Mouse (Mus musculus) megakaryocyte, embryonic 14.5 days (primary cell): Measurements from ENCODE around the gene Vps52. TPM values are rescaled to one million over a fixed set of nuclear protein-coding genes. Genes with fewer than 3 reads are reported as not detected.

Experiments used
- H3K27me3 ChIP-seq: replicated peaks from 2 replicates; pipeline ENCODE3; 2012; ENCODE audit warnings: inconsistent platforms
- H3K36me3 ChIP-seq: replicated peaks from 2 replicates; pipeline ENCODE3; 2012; ENCODE audit warnings: low read length, inconsistent platforms, mixed read lengths
- H3K4me1 ChIP-seq: 2 replicates; pipeline ENCODE4 v1.6.1; 2012; ENCODE audit warnings: inconsistent platforms
- H3K4me3 ChIP-seq: replicated peaks from 2 replicates; pipeline ENCODE3; 2012; ENCODE audit warnings: moderate library complexity, mild to moderate bottlenecking, inconsistent platforms
- H3K9me3 ChIP-seq: 2 replicates; pipeline ENCODE4 v1.6.1; 2012; ENCODE audit warnings: inconsistent platforms
- FLI1 ChIP-seq: IDR thresholded peaks from 2 replicates; pipeline ENCODE4 v1.6.1; 2012; ENCODE audit warnings: low read length, inconsistent platforms, mixed read lengths
- GATA1 ChIP-seq: IDR thresholded peaks from 3 replicates; pipeline ENCODE4 v1.6.1; 2012; ENCODE audit warnings: mixed read lengths, low read length, inconsistent platforms, borderline replicate concordance
- polyA plus RNA-seq: library from polyadenylated mRNA; stranded (reverse); fragments of >175 nt; gene quantifications from 2 replicates; pipeline ENCODE4 v1.2.3, GENCODE M21; 2012; ENCODE audit warnings: low replicate concordance; ENCODE audit not compliant: insufficient read depth

Vps52 gene
- polyA plus RNA-seq, 1 experiment, result 75.8 TPM

GRCm38 (mm10) chr17:33920282-33921097 lies 35.1 kb upstream of the Vps52 start:
- peaks cover 65% of the 10 kb centered on the region for H3K4me1 ChIP-seq
- H3K9me3 ChIP-seq, result 0 out of 2 replicates have a peak, but pooled peaks cover 5% of the 10 kb centered on the region
- no peak for TF ChIP-seq GATA1
- TF ChIP-seq FLI1, result no peak

GRCm38 (mm10) chr17:33921361-33921760 lies 34.3 kb upstream of the Vps52 start:
- H3K27me3 ChIP-seq, result no peaks in the 10 kb centered on the region
- peaks cover 70% of the 10 kb centered on the region for H3K4me1 ChIP-seq
- peak overlapping the region; percentile 93 for H3K4me3 ChIP-seq
- H3K36me3 ChIP-seq, result peaks cover 73% of the 10 kb centered on the region
- no peak for TF ChIP-seq GATA1
- TF ChIP-seq FLI1, result no peak
- 0 out of 2 replicates have a peak, but pooled peaks cover 5% of the 10 kb centered on the region for H3K9me3 ChIP-seq

More at GRCm38 (mm10) chr17:33920282-33921097, 35.1 kb upstream of the Vps52 start:
- peak overlapping the region; percentile 93 for H3K4me3 ChIP-seq
- peaks cover 65% of the 10 kb centered on the region for H3K36me3 ChIP-seq
- no peaks in the 10 kb centered on the region for H3K27me3 ChIP-seq

- TF ChIP-seq GATA1 (no peak), FLI1 (no peak)
- Histone ChIP-seq H3K27me3 (no peaks in the 10 kb centered on the region), H3K9me3 (no peaks in the 10 kb centered on the region), H3K4me3 (no peak overlapping the region), H3K36me3 (peaks cover 76% of the 10 kb centered on the region), H3K4me1 (peaks cover 60% of the 10 kb centered on the region)
These were observed 30.9 kb upstream of the Vps52 start for GRCm38 (mm10) chr17:33924577-33925283.

- no peak overlapping the region for H3K4me3 ChIP-seq
- TF ChIP-seq GATA1, result no peak
- no peak for TF ChIP-seq FLI1
- H3K4me1 ChIP-seq, result peaks cover 63% of the 10 kb centered on the region
- H3K27me3 ChIP-seq, result no peaks in the 10 kb centered on the region
- H3K9me3 ChIP-seq, result no peaks in the 10 kb centered on the region
- H3K36me3 ChIP-seq, result peaks cover 76% of the 10 kb centered on the region
These were observed 30.1 kb upstream of the Vps52 start for GRCm38 (mm10) chr17:33925406-33926116.

GRCm38 (mm10) chr17:33926207-33926932 lies 29.2 kb upstream of the Vps52 start:
- Histone ChIP-seq H3K36me3 (peaks cover 72% of the 10 kb centered on the region), H3K4me3 (no peak overlapping the region), H3K27me3 (no peaks in the 10 kb centered on the region), H3K9me3 (no peaks in the 10 kb centered on the region), H3K4me1 (peaks cover 64% of the 10 kb centered on the region)
- no peak for TF ChIP-seq FLI1
- no peak for TF ChIP-seq GATA1

GRCm38 (mm10) chr17:33928251-33928947 lies 27.2 kb upstream of the Vps52 start:
- Histone ChIP-seq H3K4me1 (peaks cover 60% of the 10 kb centered on the region), H3K4me3 (peak overlapping the region; percentile 100), H3K36me3 (peaks cover 76% of the 10 kb centered on the region), H3K27me3 (no peaks in the 10 kb centered on the region), H3K9me3 (no peaks in the 10 kb centered on the region)
- no peak for TF ChIP-seq FLI1
- no peak for TF ChIP-seq GATA1

- TF ChIP-seq GATA1, result no peak
- no peak; the same call in 1 of the 2 replicates for TF ChIP-seq FLI1
- H3K9me3 ChIP-seq, result no peaks in the 10 kb centered on the region
- H3K27me3 ChIP-seq, result no peaks in the 10 kb centered on the region
- H3K4me1 ChIP-seq, result peaks cover 57% of the 10 kb centered on the region
- peak within 1 kb of the TSS; percentile 100 for H3K4me3 ChIP-seq
- H3K36me3 ChIP-seq, result peaks cover 75% of the 10 kb centered on the region
These were observed 26.0 kb upstream of the Vps52 start, which contains the start of gene Rgl2 for GRCm38 (mm10) chr17:33929371-33930279. Gene Rgl2 (plus strand): TSS chr17:33929543.
